Mouse (Mus musculus) gastrocnemius, adult 2 months (tissue): ENCODE measurements around the gene Brox. TPM values are rescaled to one million over a fixed set of nuclear protein-coding genes. Genes with fewer than 3 reads are reported as not detected.

Experiments
- DNase-seq: peaks from one replicate; pipeline ENCODE4 v3.0.0; 2022
- H3K27ac ChIP-seq: fragments of 200-600 bp; 2 replicates; pipeline ENCODE4 v1.8.1; 2022; ENCODE audit warnings: mild to moderate bottlenecking
- H3K4me3 ChIP-seq: fragments of 200-600 bp; 2 replicates; pipeline ENCODE4 v1.8.1; 2022; ENCODE audit warnings: mild to moderate bottlenecking, moderate library complexity
- CTCF ChIP-seq: fragments of 200-600 bp; IDR thresholded peaks from 2 replicates; pipeline ENCODE4 v1.8.1; 2022; ENCODE audit warnings: antibody characterized with exemption, mild to moderate bottlenecking, moderate library complexity
- intact Hi-C: fragments of 180-260 bp; cut with DNase I; formaldehyde crosslinking; loops from one replicate; pipeline ENCODE4 v1.15.1; 2025
- total RNA-seq, 2 experiments: library from RNA; stranded (reverse); gene quantifications; 2 replicates each; pipeline ENCODE4 v1.2.3; 2021

Brox gene
- total RNA-seq, 2 experiments from 2014 or later, result 17.2 to 22.7 TPM

- TF ChIP-seq CTCF, result no peak
- DNase-seq, result no peak
- no peak overlapping the region for H3K27ac ChIP-seq
- intact Hi-C loops, result no loop called here
- no peak overlapping the region for H3K4me3 ChIP-seq
Measured at GRCm38 (mm10) chr1:183307555-183307954, 10.5 kb upstream of the Brox start.

GRCm38 (mm10) chr1:183299161-183299560, 2.1 kb upstream of the Brox start:
- DNase-seq, result peak; percentile 86
- TF ChIP-seq CTCF, result no peak
- Histone ChIP-seq H3K4me3 (no peak overlapping the region), H3K27ac (no peak overlapping the region)
- intact Hi-C loops, result no loop called here

GRCm38 (mm10) chr1:183297886-183298489, 919 bp upstream of the Brox start:
- TF ChIP-seq CTCF, result no peak
- DNase-seq, result peak; percentile 49
- peak overlapping the region; percentile 70 for H3K4me3 ChIP-seq
- H3K27ac ChIP-seq, result peak overlapping the region; percentile 90
- intact Hi-C loops, result no loop called here

- peak overlapping the region; percentile 70 for H3K4me3 ChIP-seq
- DNase-seq, result no peak
- intact Hi-C loops, result no loop called here
- no peak for TF ChIP-seq CTCF
- peak overlapping the region; percentile 90 for H3K27ac ChIP-seq
Measured at GRCm38 (mm10) chr1:183297473-183297885, 410 bp upstream of the Brox start.

- DNase-seq, result peak; percentile 63
- no peak for TF ChIP-seq CTCF
- intact Hi-C loops, result no loop called here
- Histone ChIP-seq H3K4me3 (peak within 1 kb of the TSS; percentile 70), H3K27ac (peak within 1 kb of the TSS; percentile 90)
Measured at GRCm38 (mm10) chr1:183296465-183296864, 604 bp downstream of the Brox start, which contains the start of gene Aida. Aida (plus strand) TSS chr1:183296590.

GRCm38 (mm10) chr1:183289576-183289975, 7.5 kb downstream of the Brox start:
- intact Hi-C loops, result no loop called here
- H3K27ac ChIP-seq, result no peak overlapping the region
- no peak for DNase-seq
- TF ChIP-seq CTCF, result no peak
- H3K4me3 ChIP-seq, result no peak overlapping the region

- no peak overlapping the region for H3K27ac ChIP-seq
- no peak for DNase-seq
- intact Hi-C loops, result no loop called here
- H3K4me3 ChIP-seq, result no peak overlapping the region
- no peak for TF ChIP-seq CTCF
Measured at GRCm38 (mm10) chr1:183288351-183288750, 8.7 kb downstream of the Brox start.

GRCm38 (mm10) chr1:183275763-183276162, 21.3 kb downstream of the Brox start:
- intact Hi-C loops, result no loop called here
- no peak for DNase-seq
- no peak for TF ChIP-seq CTCF
- H3K4me3 ChIP-seq, result no peak overlapping the region
- no peak overlapping the region for H3K27ac ChIP-seq

GRCm38 (mm10) chr1:183274385-183274784, 22.7 kb downstream of the Brox start:
- DNase-seq, result no peak
- intact Hi-C loops, result no loop called here

GRCm38 (mm10) chr1:183272867-183273818, 23.9 kb downstream of the Brox start:
- intact Hi-C loops, result no loop called here
- TF ChIP-seq CTCF, result peak; percentile 62

More at GRCm38 (mm10) chr1:183274385-183274784, 22.7 kb downstream of the Brox start:
- Histone ChIP-seq H3K4me3 (no peak overlapping the region), H3K27ac (no peak overlapping the region)
- no peak for TF ChIP-seq CTCF

GRCm38 (mm10) chr1:183267666-183268065, 29.4 kb downstream of the Brox start:
- Histone ChIP-seq H3K4me3 (no peak overlapping the region), H3K27ac (no peak overlapping the region)
- intact Hi-C loops, result no loop called here
- no peak for DNase-seq
- no peak for TF ChIP-seq CTCF

More at GRCm38 (mm10) chr1:183272867-183273818, 23.9 kb downstream of the Brox start:
- no peak overlapping the region for H3K27ac ChIP-seq
- H3K4me3 ChIP-seq, result no peak overlapping the region
- DNase-seq, result no peak

GRCm38 (mm10) chr1:183265921-183266467, 31.1 kb downstream of the Brox start:
- no peak for DNase-seq
- no peak overlapping the region for H3K4me3 ChIP-seq
- no peak overlapping the region for H3K27ac ChIP-seq
- no peak for TF ChIP-seq CTCF
- intact Hi-C loops, result no loop called here
